Mouse (Mus musculus): Measurements from ENCODE around the gene Rps5. TPM values are rescaled to one million over a fixed set of nuclear protein-coding genes. Genes with fewer than 3 reads are reported as not detected.

The Rps5 gene
- total RNA-seq, 1 experiment: 3,358 TPM

GRCm38 (mm10) chr7:12891334-12891733 lies 30.8 kb upstream of the Rps5 start:
- no peaks in the 10 kb centered on the region for H3K36me3 ChIP-seq (ENCODE audit: control insufficient read depth, insufficient read depth, low read length, poor library complexity, severe bottlenecking)
- no peak overlapping the region for H3K4me3 ChIP-seq (ENCODE audit: insufficient read depth in 1 of 2, low read depth in 1 of 2, low read length in 2 of 2, poor library complexity in 1 of 2, severe bottlenecking in 1 of 2)
- TF ChIP-seq CHD2 (IDR thresholded peaks at IDR 0.05; ENCODE audit: low read depth, low read length) (no peak), MAFK (IDR thresholded peaks at IDR 0.05; ENCODE audit: insufficient read depth, low read depth, low read length) (no peak), ZC3H11A (IDR thresholded peaks at IDR 0.05; ENCODE audit: borderline replicate concordance, low read depth, low read length) (no peak), ZNF384 (IDR thresholded peaks at IDR 0.05; ENCODE audit: low read depth, low read length) (no peak), HCFC1 (IDR thresholded peaks at IDR 0.05; ENCODE audit: borderline replicate concordance, insufficient read depth, low read length) (no peak)
- DNase-seq (ENCODE audit: low read depth, low spot score): no peak
- no peak overlapping the region for H3K27ac ChIP-seq (ENCODE audit: insufficient read depth, low read depth, low read length, poor library complexity, severe bottlenecking)
- no peak overlapping the region for H3K9ac ChIP-seq (ENCODE audit: insufficient read depth, low read depth, low read length, poor library complexity, severe bottlenecking)
- H3K9me3 ChIP-seq (ENCODE audit: control insufficient read depth, insufficient read depth, low read depth, low read length): no peaks in the 10 kb centered on the region
- H3K4me1 ChIP-seq (ENCODE audit: control insufficient read depth in 2 of 2, insufficient read depth in 2 of 2, low read length in 2 of 2, poor library complexity in 1 of 2): 0 out of 4 replicates have a peak, but pooled peaks cover 0 to 4% of the 10 kb centered on the region in 2 experiments
- in situ Hi-C loops (cut with MboI; ENCODE audit: low sequenced_read_pairs in 2 of 2, unreplicated experiment in 2 of 2): no loop called here

DNA sequence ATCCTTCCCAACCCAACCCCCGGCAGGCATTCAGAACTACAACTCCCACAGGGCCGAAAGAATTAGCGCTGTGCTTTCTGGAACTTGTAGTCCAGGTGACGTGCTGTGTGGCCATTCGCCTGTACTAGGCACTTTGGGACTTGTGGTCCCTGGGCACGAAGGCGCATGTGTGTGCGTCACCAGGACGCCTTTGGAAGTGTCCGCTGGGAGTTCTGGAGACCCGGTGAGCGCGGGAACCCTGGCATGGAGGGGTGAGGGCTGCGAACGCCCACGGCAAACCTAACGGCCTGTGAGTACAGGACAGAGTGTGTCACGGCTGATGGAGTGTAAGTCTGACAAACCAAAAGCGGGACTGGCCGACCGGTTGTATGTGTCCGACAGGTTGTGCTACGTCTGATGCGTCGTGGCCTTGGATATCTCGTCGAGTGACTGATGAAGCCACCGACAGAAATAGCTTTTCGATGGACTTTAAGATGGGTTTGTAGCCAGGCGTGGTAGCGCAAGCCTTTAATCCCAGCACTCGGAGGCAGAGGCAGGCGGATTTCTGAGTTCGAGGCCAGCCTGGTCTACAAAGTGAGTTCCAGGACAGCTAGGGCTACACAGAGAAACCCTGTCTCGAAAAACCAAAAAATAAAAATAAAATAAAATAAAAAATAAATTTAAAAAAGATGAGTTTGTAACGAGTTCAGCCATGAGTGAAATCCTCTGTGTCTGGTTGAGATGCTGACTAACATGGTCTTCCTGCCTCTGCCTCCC lies 24.3 kb upstream of the Rps5 start, which contains the start of gene Zscan22:
Gene Zscan22, plus strand, starts transcription at position 161 of the 756 bp plus-strand sequence.
- Histone ChIP-seq H3K4me1 (ENCODE audit: control insufficient read depth in 2 of 2, insufficient read depth in 2 of 2, low read length in 2 of 2, poor library complexity in 1 of 2) (peaks cover 0 to 2% of the 10 kb centered on the region in 2 experiments; a peak in 1 of 4 replicates), H3K36me3 (ENCODE audit: control insufficient read depth, insufficient read depth, low read length, poor library complexity, severe bottlenecking) (no peaks in the 10 kb centered on the region), H3K9ac (ENCODE audit: insufficient read depth, low read depth, low read length, poor library complexity, severe bottlenecking) (peak within 1 kb of the TSS; percentile 75), H3K4me3 (ENCODE audit: insufficient read depth in 1 of 2, low read depth in 1 of 2, low read length in 2 of 2, poor library complexity in 1 of 2, severe bottlenecking in 1 of 2) (peak within 1 kb of the TSS; percentile 80 to 85), H3K27ac (ENCODE audit: insufficient read depth, low read depth, low read length, poor library complexity, severe bottlenecking) (no peak within 1 kb of the TSS), H3K9me3 (ENCODE audit: control insufficient read depth, insufficient read depth, low read depth, low read length) (no peaks in the 10 kb centered on the region)
- in situ Hi-C loops (cut with MboI; ENCODE audit: low sequenced_read_pairs in 2 of 2, unreplicated experiment in 2 of 2): no loop called here
- TF ChIP-seq CHD2 (IDR thresholded peaks at IDR 0.05; ENCODE audit: low read depth, low read length): peak; percentile 76; the same call in 1 of the 2 replicates
- TF ChIP-seq ZNF384 (IDR thresholded peaks at IDR 0.05; ENCODE audit: low read depth, low read length): no peak
- TF ChIP-seq MAFK (IDR thresholded peaks at IDR 0.05; ENCODE audit: insufficient read depth, low read depth, low read length): no peak
- TF ChIP-seq HCFC1 (IDR thresholded peaks at IDR 0.05; ENCODE audit: borderline replicate concordance, insufficient read depth, low read length): peak; percentile 100
- no peak for TF ChIP-seq ZC3H11A (IDR thresholded peaks at IDR 0.05; ENCODE audit: borderline replicate concordance, low read depth, low read length)
- peak; percentile 88 for DNase-seq (ENCODE audit: low read depth, low spot score)

- no peak overlapping the region for H3K9ac ChIP-seq (ENCODE audit: insufficient read depth, low read depth, low read length, poor library complexity, severe bottlenecking)
- no peak for DNase-seq (ENCODE audit: low read depth, low spot score)
- peaks cover 6% of the 10 kb centered on the region for H3K36me3 ChIP-seq (ENCODE audit: control insufficient read depth, insufficient read depth, low read length, poor library complexity, severe bottlenecking)
- no peak for TF ChIP-seq ZC3H11A (IDR thresholded peaks at IDR 0.05; ENCODE audit: borderline replicate concordance, low read depth, low read length)
- no peak for TF ChIP-seq HCFC1 (IDR thresholded peaks at IDR 0.05; ENCODE audit: borderline replicate concordance, insufficient read depth, low read length)
- no peak for TF ChIP-seq MAFK (IDR thresholded peaks at IDR 0.05; ENCODE audit: insufficient read depth, low read depth, low read length)
- TF ChIP-seq ZNF384 (IDR thresholded peaks at IDR 0.05; ENCODE audit: low read depth, low read length): no peak
- in situ Hi-C loops (cut with MboI; ENCODE audit: low sequenced_read_pairs in 2 of 2, unreplicated experiment in 2 of 2): no loop called here
- H3K9me3 ChIP-seq (ENCODE audit: control insufficient read depth, insufficient read depth, low read depth, low read length): no peaks in the 10 kb centered on the region
- peaks cover 0 to 5% of the 10 kb centered on the region in 2 experiments; a peak in 1 of 4 replicates for H3K4me1 ChIP-seq (ENCODE audit: control insufficient read depth in 2 of 2, insufficient read depth in 2 of 2, low read length in 2 of 2, poor library complexity in 1 of 2)
- no peak overlapping the region for H3K27ac ChIP-seq (ENCODE audit: insufficient read depth, low read depth, low read length, poor library complexity, severe bottlenecking)
- H3K4me3 ChIP-seq (ENCODE audit: insufficient read depth in 1 of 2, low read depth in 1 of 2, low read length in 2 of 2, poor library complexity in 1 of 2, severe bottlenecking in 1 of 2): no peak overlapping the region
Observed at GRCm38 (mm10) chr7:12901517-12901916, 20.6 kb upstream of the Rps5 start.

DNA sequence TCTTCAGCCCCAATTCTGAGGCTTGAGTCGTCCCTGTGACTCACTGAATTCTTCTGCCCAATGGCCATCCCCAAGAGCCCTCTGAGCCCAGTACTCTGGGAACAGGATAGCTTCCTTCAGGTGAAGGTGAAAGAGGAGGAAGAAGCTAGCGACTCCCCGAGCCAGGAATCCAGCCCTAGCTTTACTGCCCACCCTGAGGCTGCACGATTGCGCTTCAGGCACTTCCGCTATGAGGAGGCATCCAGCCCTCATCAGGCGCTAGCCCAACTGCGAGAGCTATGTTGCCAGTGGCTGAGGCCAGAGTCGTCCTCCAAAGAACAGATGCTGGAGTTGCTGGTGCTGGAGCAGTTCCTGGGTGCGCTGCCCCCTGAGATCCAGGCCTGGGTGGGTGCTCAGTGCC lies 18.5 kb upstream of the Rps5 start:
- Histone ChIP-seq H3K9me3 (ENCODE audit: control insufficient read depth, insufficient read depth, low read depth, low read length) (no peaks in the 10 kb centered on the region), H3K4me3 (ENCODE audit: insufficient read depth in 1 of 2, low read depth in 1 of 2, low read length in 2 of 2, poor library complexity in 1 of 2, severe bottlenecking in 1 of 2) (peak overlapping the region; percentile 49 to 77), H3K27ac (ENCODE audit: insufficient read depth, low read depth, low read length, poor library complexity, severe bottlenecking) (peak overlapping the region; percentile 63), H3K9ac (ENCODE audit: insufficient read depth, low read depth, low read length, poor library complexity, severe bottlenecking) (peak overlapping the region; percentile 84), H3K4me1 (ENCODE audit: control insufficient read depth in 2 of 2, insufficient read depth in 2 of 2, low read length in 2 of 2, poor library complexity in 1 of 2) (peaks cover 0 to 5% of the 10 kb centered on the region in 2 experiments; a peak in 1 of 4 replicates), H3K36me3 (ENCODE audit: control insufficient read depth, insufficient read depth, low read length, poor library complexity, severe bottlenecking) (peaks cover 19% of the 10 kb centered on the region)
- peak; percentile 70 for DNase-seq (ENCODE audit: low read depth, low spot score)
- in situ Hi-C loops (cut with MboI; ENCODE audit: low sequenced_read_pairs in 2 of 2, unreplicated experiment in 2 of 2): no loop called here
- peak; percentile 73; the same call in 1 of the 2 replicates for TF ChIP-seq HCFC1 (IDR thresholded peaks at IDR 0.05; ENCODE audit: borderline replicate concordance, insufficient read depth, low read length)
- TF ChIP-seq MAFK (IDR thresholded peaks at IDR 0.05; ENCODE audit: insufficient read depth, low read depth, low read length): no peak

Data from ES-E14 (cell line).